Mouse (Mus musculus) kidney, adult 2 months (tissue): ENCODE data around the gene Mrps22.

Experiments used
- CTCF ChIP-seq: fragments of 200-500 bp; conservative IDR thresholded peaks from 2 replicates; pipeline ENCODE4 v1.5.1; 2011; ENCODE audit warnings: low read depth, mild to moderate bottlenecking, control low read depth, low read length, moderate library complexity, mixed read lengths; ENCODE audit not compliant: insufficient read depth, insufficient read length
- POLR2A ChIP-seq: fragments of 200-500 bp; IDR thresholded peaks from one replicate; pipeline ENCODE4 v1.6.1; 2011; ENCODE audit warnings: low read depth, low read length, control low read depth

- TF ChIP-seq POLR2A (no peak), CTCF (no peak)
Measured at GRCm38 (mm10) chr9:98601837-98602359, 438 bp upstream of the Mrps22 start.
